Mouse (Mus musculus) MEL (cell line): ENCODE results near the gene Tmem151b. TPM values are rescaled to one million over a fixed set of nuclear protein-coding genes. Genes with fewer than 3 reads are reported as not detected.

Experiments
- DNase-seq: peaks from one replicate; pipeline ENCODE4 v3.0.0; 2011; ENCODE audit warnings: low read depth, low spot score
- H3K27ac ChIP-seq: 2 replicates; pipeline ENCODE4 v1.5.1; 2012; ENCODE audit warnings: low read depth, mild to moderate bottlenecking, control low read depth, low read length, moderate library complexity; ENCODE audit not compliant: control insufficient read depth
- H3K27me3 ChIP-seq, 2 experiments: fragments of 150-350 bp in 1 of 2; sonication (generic) in 1 of 2; 2 replicates each; pipeline ENCODE4 v1.6.1; 2012; ENCODE audit warnings: low read length in 2 of 2, mild to moderate bottlenecking in 2 of 2, improper control_type of control experiment in 1 of 2, moderate library complexity in 1 of 2; ENCODE audit not compliant: insufficient read depth in 2 of 2, control insufficient read depth in 1 of 2
- H3K36me3 ChIP-seq, 2 experiments: 2 replicates each; pipeline ENCODE4 v1.6.1; 2012 to 2014; ENCODE audit warnings: low read length in 2 of 2, improper control_type of control experiment in 1 of 2, inconsistent platforms in 1 of 2, mild to moderate bottlenecking in 1 of 2; ENCODE audit not compliant: insufficient read depth in 2 of 2, control insufficient read depth in 1 of 2
- H3K4me1 ChIP-seq, 2 experiments: fragments of 150-350 bp in 1 of 2; sonication (generic) in 1 of 2; 2 replicates each; pipeline ENCODE4 v1.6.1; 2012; ENCODE audit warnings: low read length in 2 of 2, improper control_type of control experiment in 1 of 2, mild to moderate bottlenecking in 1 of 2; ENCODE audit not compliant: insufficient read depth in 2 of 2, control insufficient read depth in 1 of 2
- H3K4me3 ChIP-seq, 2 experiments: fragments of 150-350 bp in 1 of 2; sonication (generic) in 1 of 2; 2 replicates each; pipeline ENCODE4 v1.5.1; 2012; ENCODE audit warnings: low read depth in 2 of 2, low read length in 2 of 2, mild to moderate bottlenecking in 2 of 2, moderate library complexity in 2 of 2, control low read depth in 1 of 2, improper control_type of control experiment in 1 of 2; ENCODE audit not compliant: control insufficient read depth in 1 of 2, insufficient read depth in 1 of 2
- H3K79me2 ChIP-seq: 2 replicates; pipeline ENCODE4 v1.6.1; 2012; ENCODE audit warnings: mild to moderate bottlenecking, low read length, moderate library complexity; ENCODE audit not compliant: control insufficient read depth, poor library complexity, insufficient read depth
- H3K9ac ChIP-seq: 2 replicates; pipeline ENCODE4 v1.6.1; 2012; ENCODE audit warnings: low read depth, mild to moderate bottlenecking, control low read depth, low read length, moderate library complexity; ENCODE audit not compliant: control insufficient read depth, poor library complexity, severe bottlenecking
- H3K9me3 ChIP-seq: fragments of 150-350 bp; sonication (generic); replicated peaks from 2 replicates; pipeline ENCODE4 v1.6.1; 2012; ENCODE audit warnings: mild to moderate bottlenecking, low read length, improper control_type of control experiment, moderate library complexity; ENCODE audit not compliant: insufficient read depth
- CTCF ChIP-seq, 3 experiments: IDR thresholded peaks in 2 of 3; conservative IDR thresholded peaks in 1 of 3; 2 replicates each; pipeline ENCODE4 v1.5.1; 2011 to 2012; ENCODE audit warnings: low read length in 3 of 3, low read depth in 2 of 3, mild to moderate bottlenecking in 2 of 3, improper control_type of control experiment in 1 of 3, inconsistent platforms in 1 of 3, mixed read lengths in 1 of 3, moderate library complexity in 1 of 3; ENCODE audit not compliant: control insufficient read depth in 1 of 3, insufficient read depth in 1 of 3, poor library complexity in 1 of 3, severe bottlenecking in 1 of 3
- E2F4 ChIP-seq: IDR thresholded peaks from 2 replicates; pipeline ENCODE4 v1.6.1; 2011; ENCODE audit warnings: low read depth, low read length, improper control_type of control experiment, borderline replicate concordance
- ELF1 ChIP-seq: IDR thresholded peaks from 2 replicates; pipeline ENCODE4 v1.6.1; 2014; ENCODE audit warnings: low read depth, mild to moderate bottlenecking, inconsistent platforms, low read length, improper control_type of control experiment, moderate library complexity
- HCFC1 ChIP-seq: IDR thresholded peaks from 2 replicates; pipeline ENCODE4 v1.6.1; 2012; ENCODE audit warnings: low read depth, mild to moderate bottlenecking, inconsistent platforms, low read length, improper control_type of control experiment, moderate library complexity
- KAT2A ChIP-seq: conservative IDR thresholded peaks from 2 replicates; pipeline ENCODE4 v1.6.1; 2012; ENCODE audit warnings: low read depth, low read length, improper control_type of control experiment, inconsistent platforms
- MAX ChIP-seq: IDR thresholded peaks from 2 replicates; pipeline ENCODE4 v1.6.1; 2011; ENCODE audit warnings: low read length, improper control_type of control experiment
- MYB ChIP-seq: IDR thresholded peaks from 2 replicates; pipeline ENCODE4 v1.6.1; 2011; ENCODE audit warnings: mild to moderate bottlenecking, low read depth, low read length, improper control_type of control experiment
- MYC ChIP-seq: IDR thresholded peaks from 2 replicates; pipeline ENCODE4 v1.6.1; 2011; ENCODE audit warnings: low read depth, mild to moderate bottlenecking, low read length, improper control_type of control experiment, moderate library complexity
- NELFE ChIP-seq: IDR thresholded peaks from 2 replicates; pipeline ENCODE4 v1.6.1; 2011; ENCODE audit warnings: low read depth, low read length, improper control_type of control experiment
- POLR2A ChIP-seq, 2 experiments: IDR thresholded peaks; 2 replicates each; pipeline ENCODE4 v1.6.1; 2011 to 2012; ENCODE audit warnings: low read length in 2 of 2, mild to moderate bottlenecking in 2 of 2, control low read depth in 1 of 2, improper control_type of control experiment in 1 of 2, low read depth in 1 of 2, moderate library complexity in 1 of 2; ENCODE audit not compliant: control insufficient read depth in 1 of 2, insufficient read depth in 1 of 2, poor library complexity in 1 of 2
- RAD21 ChIP-seq: IDR thresholded peaks from 2 replicates; pipeline ENCODE4 v1.6.1; 2011; ENCODE audit warnings: mild to moderate bottlenecking, low read depth, low read length, improper control_type of control experiment
- RCOR1 ChIP-seq: IDR thresholded peaks from 2 replicates; pipeline ENCODE4 v1.6.1; 2012; ENCODE audit warnings: low read depth, mild to moderate bottlenecking, inconsistent platforms, low read length, improper control_type of control experiment
- SIN3A ChIP-seq: IDR thresholded peaks from 2 replicates; pipeline ENCODE4 v1.6.1; 2012; ENCODE audit warnings: low read length, improper control_type of control experiment, inconsistent platforms
- SMC3 ChIP-seq: IDR thresholded peaks from 2 replicates; pipeline ENCODE4 v1.6.1; 2011; ENCODE audit warnings: low read depth, low read length, improper control_type of control experiment
- TAL1 ChIP-seq: IDR thresholded peaks from 2 replicates; pipeline ENCODE4 v1.6.1; 2012; ENCODE audit warnings: mild to moderate bottlenecking, inconsistent platforms, low read length, moderate library complexity, mixed read lengths
- TCF12 ChIP-seq: IDR thresholded peaks from 2 replicates; pipeline ENCODE4 v1.6.1; 2014; ENCODE audit warnings: low read depth, mild to moderate bottlenecking, inconsistent platforms, low read length, improper control_type of control experiment, moderate library complexity
- UBTF ChIP-seq: IDR thresholded peaks from 2 replicates; pipeline ENCODE4 v1.6.1; 2012; ENCODE audit warnings: low read depth, mild to moderate bottlenecking, inconsistent platforms, low read length, improper control_type of control experiment, moderate library complexity, borderline replicate concordance; ENCODE audit not compliant: insufficient read depth
- USF1 ChIP-seq: IDR thresholded peaks from 2 replicates; pipeline ENCODE4 v1.6.1; 2014; ENCODE audit warnings: low read depth, mild to moderate bottlenecking, inconsistent platforms, low read length, improper control_type of control experiment, moderate library complexity
- ZMIZ1 ChIP-seq: IDR thresholded peaks from 2 replicates; pipeline ENCODE4 v1.6.1; 2012; ENCODE audit warnings: low read depth, mild to moderate bottlenecking, inconsistent platforms, low read length, improper control_type of control experiment, moderate library complexity
- ZNF384 ChIP-seq: IDR thresholded peaks from 2 replicates; pipeline ENCODE4 v1.6.1; 2012; ENCODE audit warnings: low read depth, mild to moderate bottlenecking, inconsistent platforms, low read length, improper control_type of control experiment
- polyA plus RNA-seq, 2 experiments: library from polyadenylated mRNA; stranded (reverse) in 1 of 2; unstranded in 1 of 2; fragments of >175 nt in 1 of 2; fragments of >200 nt in 1 of 2; gene quantifications; 2 replicates each; pipeline versions ENCODE4 v1.2.1 to v1.2.4; 2012; ENCODE audit warnings: low replicate concordance in 2 of 2, low read depth in 1 of 2; ENCODE audit not compliant: insufficient read length in 2 of 2, insufficient read depth in 1 of 2, missing spikeins in 1 of 2
- total RNA-seq: library from RNA; depleted of rRNA; stranded (reverse); fragments of 300-350 nt; gene quantifications from 2 replicates; pipeline ENCODE4 v1.2.3, GENCODE M21; 2012

Gene Tmem151b
- total and polyA plus RNA-seq, 3 experiments: 0.15 to 1.1 TPM; not detected in 1

DNA sequence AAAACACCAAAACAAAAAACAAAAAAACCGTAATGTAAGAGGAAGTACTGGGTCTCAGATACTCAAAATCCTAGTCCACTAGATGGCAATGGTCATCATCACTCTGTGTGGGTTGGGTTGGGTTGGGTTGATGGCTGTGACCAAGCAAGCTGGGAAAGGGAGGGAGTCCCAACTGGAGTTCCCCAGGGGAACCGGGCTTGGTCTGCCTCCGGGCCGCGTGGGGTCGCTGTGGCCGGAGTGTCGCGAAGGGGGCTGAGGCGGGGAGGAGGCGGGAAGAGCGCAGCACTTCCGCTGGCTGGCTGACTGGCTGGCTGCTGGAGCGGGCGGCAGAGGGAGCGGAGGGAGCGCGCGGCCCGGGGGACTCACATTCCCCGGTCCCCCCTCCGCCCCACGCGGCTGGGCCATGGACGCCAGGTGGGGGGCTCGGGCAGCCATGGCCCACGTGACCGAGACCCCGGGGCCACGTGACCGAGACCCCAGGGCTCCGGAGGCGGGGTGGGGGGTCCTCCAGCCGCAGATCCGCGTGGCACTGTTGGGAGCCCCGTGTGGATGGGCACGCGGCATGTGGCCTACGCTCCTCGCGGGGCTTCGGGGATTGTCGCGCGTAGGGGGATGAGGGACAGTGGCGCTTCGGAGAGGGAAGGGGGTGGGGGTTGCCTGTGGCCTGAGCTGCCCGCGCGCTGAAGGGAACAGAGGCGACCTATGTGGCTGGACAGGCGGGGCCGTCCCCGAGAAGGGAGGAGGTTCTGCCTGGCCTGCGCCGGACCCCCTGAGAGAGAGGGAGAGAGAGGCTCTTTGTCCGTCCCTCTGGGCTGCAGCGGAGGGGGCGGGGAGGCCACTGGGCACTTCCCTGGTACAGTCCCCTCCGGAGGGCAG, 14.4 kb upstream of the Tmem151b start, which contains the start of gene Slc35b2 (continued):
- TF ChIP-seq ELF1: peak; percentile 82
- 0 out of 2 replicates have a peak, but pooled peaks have one; percentile 17 for TF ChIP-seq RCOR1
- no peak for TF ChIP-seq E2F4
- TF ChIP-seq CTCF (IDR thresholded peaks at IDR 0.05 in 2 of 3, conservative IDR thresholded peaks at IDR 0.05 in 1 of 3; ENCODE audit: control insufficient read depth in 1 of 3, insufficient read depth in 1 of 3, low read depth in 2 of 3, low read length in 3 of 3, poor library complexity in 1 of 3, severe bottlenecking in 1 of 3): peak; percentile 58 to 91 (median 90)

DNA sequence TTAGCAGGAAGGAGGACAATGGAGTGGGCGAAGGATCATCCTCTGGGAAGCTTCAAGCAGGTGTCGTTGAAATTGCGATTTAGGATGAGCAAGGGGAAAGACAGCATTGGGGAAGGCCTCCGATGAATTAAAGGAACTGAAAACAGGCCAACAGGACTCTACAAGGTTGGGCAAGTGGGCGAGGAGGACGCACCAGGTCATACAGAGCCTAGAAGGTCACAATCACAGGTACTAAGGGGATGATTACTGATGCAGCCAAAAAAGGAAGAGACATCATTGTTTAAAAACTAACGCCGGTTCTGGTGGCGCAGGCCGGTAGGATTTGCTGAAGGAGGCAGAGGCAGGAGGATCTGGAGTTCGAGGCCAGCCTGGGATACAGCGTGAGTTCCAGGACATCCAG, 13.7 kb upstream of the Tmem151b start:
- peaks cover 15% of the 10 kb centered on the region for H3K79me2 ChIP-seq
- no peak overlapping the region for H3K4me3 ChIP-seq
- H3K9ac ChIP-seq: no peak overlapping the region
- H3K36me3 ChIP-seq: peaks cover 0 to 9% of the 10 kb centered on the region in 2 experiments; a peak in 2 of 4 replicates
- H3K27me3 ChIP-seq: no peaks in the 10 kb centered on the region
- H3K4me1 ChIP-seq: peaks cover 0 to 9% of the 10 kb centered on the region in 2 experiments; a peak in 2 of 4 replicates
- no peak overlapping the region for H3K27ac ChIP-seq
- TF ChIP-seq MYB (no peak), SMC3 (no peak), UBTF (no peak), ZMIZ1 (no peak), MAX (no peak), RAD21 (no peak), SIN3A (no peak), HCFC1 (no peak), TAL1 (no peak), RCOR1 (no peak), ZNF384 (no peak), TCF12 (no peak), KAT2A (no peak), E2F4 (no peak), CTCF (IDR thresholded peaks at IDR 0.05 in 2 of 3, conservative IDR thresholded peaks at IDR 0.05 in 1 of 3; ENCODE audit: control insufficient read depth in 1 of 3, insufficient read depth in 1 of 3, low read depth in 2 of 3, low read length in 3 of 3, poor library complexity in 1 of 3, severe bottlenecking in 1 of 3) (no peak), POLR2A (IDR thresholded peaks at IDR 0.05; ENCODE audit: control insufficient read depth in 1 of 2, insufficient read depth in 1 of 2, low read depth in 1 of 2, low read length in 2 of 2, poor library complexity in 1 of 2) (no peak), ELF1 (no peak), USF1 (no peak), MYC (no peak), NELFE (no peak)
- no peak for DNase-seq
- no peaks in the 10 kb centered on the region for H3K9me3 ChIP-seq
